In genomic region chr12:98833901-98834300, GRCm38 (mm10) we compare ENCODE assay signal across 19 mouse cellular contexts.
"Had no signal": no experiment of that assay in that cellular context is flagged by ENCODE, and none has a peak within 500 bp of the region (broad histone marks: within the 10 kb centered on the region; RNA-seq: fewer than 3 reads in every experiment).

No protein-coding gene starts in this region.

- H3K4me3 ChIP-seq: layer of hippocampus, adult 2 months; left cerebral cortex, adult 2 months; midbrain, embryonic 12.5 days; midbrain, embryonic 15.5 days; neural tube, embryonic 12.5 days; neural tube, embryonic 15.5 days; stomach, embryonic 15.5 days had no signal

- H3K27ac ChIP-seq: layer of hippocampus, adult 2 months; left cerebral cortex, adult 2 months; liver, embryonic 14.5 days; macrophage; midbrain, embryonic 12.5 days; midbrain, embryonic 15.5 days; neural tube, embryonic 12.5 days; neural tube, embryonic 15.5 days; stomach, embryonic 15.5 days had no signal

- H3K9me3 ChIP-seq: midbrain, embryonic 12.5 days; midbrain, embryonic 15.5 days; neural tube, embryonic 12.5 days; neural tube, embryonic 15.5 days; stomach, embryonic 15.5 days had no signal

- DNase-seq: kidney, adult 18-20 months; kidney, postnatal 14 days; layer of hippocampus, adult 9-11 months; right cerebral cortex, adult 18-20 months; right cerebral cortex, postnatal 25 days; spleen, adult 18-20 months; thymus, postnatal 25 days had no signal

- H3K4me2 ChIP-seq: liver, embryonic 11.5 days; midbrain, embryonic 12.5 days; midbrain, embryonic 15.5 days; neural tube, embryonic 12.5 days; neural tube, embryonic 15.5 days; stomach, embryonic 15.5 days had no signal

- ATAC-seq: inflammation-experienced regulatory T-cells, adult 6 months; intestine, embryonic 16.5 days; midbrain, embryonic 15.5 days had no signal

- H3K4me1 ChIP-seq: midbrain, embryonic 12.5 days; midbrain, embryonic 15.5 days; neural tube, embryonic 12.5 days; neural tube, embryonic 15.5 days; stomach, embryonic 15.5 days had no signal

- H3K36me3 ChIP-seq: stomach, embryonic 15.5 days had no signal

- H3K27me3 ChIP-seq: midbrain, embryonic 12.5 days; midbrain, embryonic 15.5 days; neural tube, embryonic 12.5 days; neural tube, embryonic 15.5 days; stomach, embryonic 15.5 days had no signal

- H3K9ac ChIP-seq: liver, embryonic 14.5 days; midbrain, embryonic 12.5 days; midbrain, embryonic 15.5 days; neural tube, embryonic 12.5 days; neural tube, embryonic 15.5 days; stomach, embryonic 15.5 days had no signal
